Mouse (Mus musculus) left cerebral cortex, postnatal 36 days (tissue): ENCODE data around the gene Olfr1076. TPM values are rescaled to one million over a fixed set of nuclear protein-coding genes. Genes with fewer than 3 reads are reported as not detected.
"Not testable (repeated sequence)": the region's sequence is repeated elsewhere in the genome, so short reads cannot be mapped to it uniquely, and the experiment has no call there.

Experiments
- DNase-seq, 2 experiments: peaks; one replicate each; pipeline ENCODE4 v3.0.0; 2021 to 2022; ENCODE audit warnings: low spot score in 2 of 2, mixed read lengths in 1 of 2
- intact Hi-C: fragments of 180-260 bp; cut with DNase I; formaldehyde crosslinking; loops from one replicate; pipeline ENCODE4 v1.15.1; 2025
- total RNA-seq, 2 experiments: library from RNA; stranded (reverse); gene quantifications; 2 replicates each; pipeline ENCODE4 v1.2.3; 2021

Gene Olfr1076
- not detected for total RNA-seq

DNA sequence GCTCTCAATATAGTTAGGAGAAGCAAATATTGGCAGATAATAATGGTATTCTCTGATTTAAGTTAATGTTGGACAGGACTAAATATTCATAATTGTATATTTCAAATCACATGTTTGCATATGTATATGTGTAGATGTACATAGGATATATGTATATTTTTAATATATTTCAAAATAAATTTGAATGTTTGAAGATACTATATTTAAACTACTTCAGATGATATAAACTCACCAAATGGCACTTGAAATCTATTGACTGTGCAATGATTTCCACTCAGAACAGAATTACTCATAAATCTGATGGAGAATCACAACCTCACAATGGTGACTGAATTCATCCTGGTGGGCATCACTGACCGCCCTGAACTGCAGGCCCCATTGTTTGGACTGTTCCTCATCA lies at the start of gene Olfr1076:
TSS of gene Olfr1076 (plus strand) at position 301 of the 400 bp plus-strand sequence.
- intact Hi-C loops: no loop called here

GRCm38 (mm10) chr2:86460434-86460833 lies 47.8 kb upstream of the Olfr1076 start:
- intact Hi-C loops: no loop called here
- no peak for DNase-seq

More for the DNA sequence above, at the start of gene Olfr1076:
- DNase-seq: no peak

- peak; percentile 36 to 43 for DNase-seq
These were observed 43.7 kb upstream of the Olfr1076 start for GRCm38 (mm10) chr2:86464442-86465109.

DNA sequence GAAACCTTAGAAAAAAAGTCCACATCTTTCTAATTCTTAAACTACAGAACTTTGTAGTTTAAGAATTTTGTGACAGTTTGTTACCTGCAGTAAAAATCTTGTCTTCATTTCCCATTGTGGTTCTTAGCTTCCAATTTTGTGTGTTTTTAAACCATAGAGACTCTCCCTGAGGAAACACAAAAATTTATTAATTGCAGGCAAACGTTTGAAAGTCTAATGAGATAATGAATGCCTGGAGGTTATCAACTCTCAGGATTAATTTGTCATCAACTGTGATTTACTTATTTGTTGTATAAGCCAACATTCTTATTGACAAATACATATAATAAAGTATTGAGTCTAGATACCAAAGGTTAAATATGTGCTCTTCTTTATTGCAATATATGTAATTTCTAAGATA lies 21.0 kb upstream of the Olfr1076 start, which contains the start of gene Olfr228:
TSS of gene Olfr228 (minus strand) at position 101 of the 400 bp plus-strand sequence.
- intact Hi-C loops: no loop called here
- DNase-seq: no peak

More at GRCm38 (mm10) chr2:86464442-86465109, 43.7 kb upstream of the Olfr1076 start:
- intact Hi-C loops: loop anchor here (2.0 kb wide), 1 partner anchor 740 kb away; no protein-coding TSS in a partner anchor

DNA sequence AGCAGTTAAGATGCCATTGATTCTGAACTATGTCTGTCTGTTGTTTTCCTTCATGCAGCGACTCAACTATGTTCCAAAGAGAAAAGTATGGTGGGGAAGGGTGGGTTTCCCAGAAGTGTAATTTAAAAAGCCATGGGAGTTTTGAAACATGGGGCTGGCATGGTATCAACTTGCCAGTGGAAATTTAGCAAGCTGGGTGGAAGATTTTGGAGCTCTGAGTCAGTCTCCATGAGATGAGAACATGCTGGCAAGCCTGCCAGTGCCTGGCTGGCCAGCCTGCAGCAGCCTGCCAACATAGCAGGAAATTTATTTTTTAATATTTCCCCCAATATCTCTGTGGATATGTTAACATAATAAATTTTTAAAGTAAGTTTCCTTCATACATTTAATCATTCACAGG lies 22.7 kb downstream of the Olfr1076 start:
- intact Hi-C loops: no loop called here
- DNase-seq: no peak

DNA sequence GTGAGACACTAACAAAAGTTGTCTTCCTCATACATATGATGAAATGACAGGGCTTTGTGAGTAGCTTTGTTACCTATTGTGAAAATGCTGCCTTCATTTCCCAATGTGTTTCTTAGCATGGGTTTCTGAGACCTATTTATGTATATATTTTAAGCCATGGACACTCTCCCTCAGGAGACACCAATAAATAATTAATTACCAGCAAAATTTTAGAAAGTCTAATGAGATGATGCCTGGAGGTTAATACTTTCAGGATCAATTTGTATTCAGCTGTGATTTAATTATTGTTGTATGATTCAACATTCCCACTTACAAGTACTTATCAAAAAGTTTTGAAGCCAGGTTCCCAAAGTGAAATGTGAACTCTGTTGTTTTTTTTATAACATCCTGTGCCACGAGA lies 34.1 kb downstream of the Olfr1076 start, which contains the start of gene Olfr1079:
TSS of gene Olfr1079 (minus strand) at position 101 of the 400 bp plus-strand sequence.
- DNase-seq: no peak
- intact Hi-C loops: no loop called here

DNA sequence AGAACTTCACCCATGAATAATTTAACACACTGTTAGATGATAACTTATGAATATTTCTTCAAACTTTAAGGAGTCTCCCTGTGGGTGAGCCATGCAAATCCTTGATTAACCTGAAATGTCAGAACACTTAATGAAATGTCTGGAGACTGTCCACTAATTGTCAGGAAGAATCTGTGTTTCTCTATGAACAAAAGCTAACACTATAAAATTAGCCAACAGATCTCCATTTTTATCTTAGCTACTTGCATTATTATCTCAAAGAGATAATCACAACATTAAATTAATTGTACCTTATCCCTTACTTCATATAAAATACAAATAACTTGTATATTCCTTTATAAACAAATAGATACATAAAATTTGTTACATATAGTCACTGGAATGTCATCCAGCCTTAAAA lies 49.9 kb downstream of the Olfr1076 start, which contains the start of gene Olfr1080:
TSS of gene Olfr1080 (minus strand) at position 101 of the 400 bp plus-strand sequence.
- intact Hi-C loops: not testable (repeated sequence)

More for the DNA sequence above, 49.9 kb downstream of the Olfr1076 start, which contains the start of gene Olfr1080:
- DNase-seq: not testable (repeated sequence)

Other genes starting within 250 kb of the Olfr1076 start
- gene Olfr1051, start 229.4 kb upstream of the Olfr1076 start, total RNA-seq: not detected
- not detected for gene Olfr1052, start 216.0 kb upstream of the Olfr1076 start, total RNA-seq
- not detected for gene Olfr1053, start 193.2 kb upstream of the Olfr1076 start, total RNA-seq
- gene Olfr1054, start 173.0 kb upstream of the Olfr1076 start, total RNA-seq: not detected
- gene Olfr1055, start 158.2 kb upstream of the Olfr1076 start, total RNA-seq: not detected
- gene Olfr1056, start 146.0 kb upstream of the Olfr1076 start, total RNA-seq: not detected
- gene Olfr1057, start 130.1 kb upstream of the Olfr1076 start, total RNA-seq: not detected
- gene Olfr1058, start 119.9 kb upstream of the Olfr1076 start, total RNA-seq: not detected
- gene Olfr1061, start 94.4 kb upstream of the Olfr1076 start, total RNA-seq: not detected
- not detected for gene Olfr1062, start 81.7 kb upstream of the Olfr1076 start, total RNA-seq
- gene Olfr1065, start 57.9 kb upstream of the Olfr1076 start, total RNA-seq: not detected
- gene Olfr1066, start 52.2 kb upstream of the Olfr1076 start, total RNA-seq: not detected
- not detected for gene Olfr228, start 21.1 kb upstream of the Olfr1076 start, total RNA-seq
- gene Olfr1079, start 34.0 kb downstream of the Olfr1076 start, total RNA-seq: not detected
- gene Olfr1080, start 49.8 kb downstream of the Olfr1076 start, total RNA-seq: not detected
- gene Olfr1082, start 90.5 kb downstream of the Olfr1076 start, total RNA-seq: not detected
- gene Olfr1084, start 131.3 kb downstream of the Olfr1076 start, total RNA-seq: not detected
- gene Olfr1085, start 153.6 kb downstream of the Olfr1076 start, total RNA-seq: not detected
- gene Olfr1086, start 171.6 kb downstream of the Olfr1076 start, total RNA-seq: not detected
- gene Olfr1087, start 189.9 kb downstream of the Olfr1076 start, total RNA-seq: not detected
- gene Olfr1089, start 225.2 kb downstream of the Olfr1076 start, total RNA-seq: not detected